Mouse (Mus musculus): Measurements from ENCODE around the gene Atp13a2.

GRCm38 (mm10) chr4:140950574-140950973 is 36.1 kb upstream of the Atp13a2 start:
- TF ChIP-seq CTCF (IDR thresholded peaks at IDR 0.05; ENCODE audit: low read depth) (no peak), EP300 (IDR thresholded peaks at IDR 0.05; ENCODE audit: low read depth) (no peak)

Measured in liver, postnatal 0 days (tissue).